Mouse (Mus musculus) cerebellum, postnatal 25 days (tissue): ENCODE data around the gene Wdr31.

Source experiments
- DNase-seq, 2 experiments: peaks; one replicate each; pipeline ENCODE4 v3.0.0; 2021; ENCODE audit warnings: mixed read lengths in 2 of 2

Gene Wdr31

GRCm38 (mm10) chr4:62437871-62438270 is 32.8 kb downstream of the Wdr31 start:
- no peak for DNase-seq

DNA sequence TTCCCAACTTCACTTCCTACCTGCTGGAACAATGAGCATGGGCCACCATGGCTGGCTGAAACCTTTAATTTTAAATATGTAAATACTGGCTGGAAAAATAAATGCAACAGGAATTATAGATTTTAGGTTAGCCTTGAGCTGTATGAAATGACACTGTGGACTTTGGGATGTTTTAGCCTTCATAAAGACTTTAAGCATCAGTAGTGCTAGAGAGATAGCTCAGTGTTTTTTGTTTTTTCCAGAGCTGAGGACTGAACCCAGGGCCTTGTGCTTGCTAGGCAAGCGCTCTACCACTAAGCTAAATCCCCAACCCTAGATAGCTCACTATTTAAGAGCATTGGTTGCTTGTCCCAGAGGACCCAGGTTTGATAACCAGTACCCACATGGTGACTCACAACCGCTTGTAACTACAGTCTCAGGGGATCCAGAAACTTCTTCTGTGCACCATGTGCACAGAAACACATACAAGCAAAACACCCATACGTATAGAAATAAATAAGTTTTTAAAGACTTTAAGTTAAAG is 33.4 kb downstream of the Wdr31 start:
- no peak for DNase-seq

DNA sequence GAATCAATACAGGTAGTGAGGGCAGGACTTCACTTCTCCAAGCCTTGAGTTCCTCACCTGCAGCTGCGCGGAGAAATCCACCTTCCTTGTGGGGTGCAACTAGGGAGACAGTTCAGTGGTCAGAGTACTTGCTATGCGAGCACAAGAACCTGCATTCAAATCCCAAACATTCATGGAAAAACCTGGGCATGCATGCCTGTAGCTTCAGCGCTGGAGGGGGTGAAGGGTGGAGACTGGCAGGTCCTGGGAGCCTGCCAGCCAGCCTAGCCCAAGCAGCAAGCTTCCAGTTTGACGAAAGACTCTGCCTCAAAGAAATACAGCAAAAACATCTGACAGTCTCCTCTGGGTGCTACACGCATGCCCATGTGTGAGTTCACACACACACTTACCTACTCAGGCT is 35.6 kb downstream of the Wdr31 start, which contains the start of gene Rnf183:
Gene Rnf183, minus strand, starts transcription at position 172 of the 400 bp plus-strand sequence.
- DNase-seq: no peak

DNA sequence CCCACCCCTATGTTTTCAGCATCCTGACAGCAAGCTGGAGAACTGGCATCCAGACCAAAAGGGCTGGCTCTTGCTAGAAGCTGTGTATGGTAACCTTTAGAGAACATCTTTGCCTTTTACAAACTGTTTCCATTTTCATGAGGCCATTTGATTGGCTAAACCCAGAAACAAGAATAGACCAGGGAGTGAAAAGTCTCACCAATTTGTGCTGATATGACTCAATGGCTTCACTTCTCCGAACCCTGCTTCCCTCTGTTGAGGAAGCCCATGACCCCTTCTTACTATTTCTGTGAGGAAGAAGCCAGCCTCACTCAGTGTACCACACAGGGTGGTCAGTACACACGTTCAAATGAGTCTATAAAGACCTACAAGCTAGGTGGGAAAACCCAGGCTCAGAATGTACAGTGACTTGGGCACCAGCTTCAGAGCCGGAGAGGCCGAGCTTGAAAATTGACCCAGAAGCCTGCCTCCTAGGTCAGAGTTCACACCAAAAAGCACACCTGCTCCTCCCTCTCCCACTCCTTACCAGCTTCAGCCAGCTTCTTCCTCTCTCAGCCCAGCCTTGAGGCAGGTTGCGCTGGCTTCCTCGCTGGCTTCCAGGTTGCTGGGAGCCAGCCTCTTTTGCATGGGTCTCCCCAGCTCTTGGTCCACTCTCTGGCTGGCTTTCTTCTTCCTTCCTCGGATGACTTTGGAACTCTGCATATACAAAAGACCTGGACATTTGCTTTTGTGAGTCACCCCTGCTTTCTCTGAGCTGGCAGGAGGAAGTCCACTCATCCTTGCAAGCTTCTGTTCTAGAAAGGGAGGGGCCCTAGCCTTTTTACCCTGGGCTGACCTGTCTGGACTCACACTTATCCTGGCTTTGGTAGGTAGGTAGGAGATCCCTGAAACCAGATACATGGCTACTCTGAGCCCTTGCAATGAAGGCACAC is 36.5 kb downstream of the Wdr31 start:
- DNase-seq: no peak

DNA sequence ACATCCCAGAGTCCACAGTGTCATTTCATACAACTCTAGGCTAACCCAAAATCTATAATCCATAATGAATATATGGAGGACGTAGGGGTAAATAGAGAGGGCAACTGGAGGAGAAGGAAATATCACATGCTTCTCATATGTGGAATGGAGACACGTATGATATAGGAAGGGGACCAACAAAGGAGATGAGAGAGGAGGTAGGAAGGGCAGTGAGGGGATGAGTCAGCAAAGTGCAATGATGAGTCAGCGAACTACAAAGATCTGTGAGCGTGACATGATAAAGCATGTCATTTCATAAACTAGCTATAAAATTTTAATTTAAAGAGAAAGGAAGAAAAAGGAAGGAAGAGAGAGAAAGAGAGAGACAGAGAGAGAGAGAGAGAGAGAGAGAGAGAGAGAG is 39.2 kb downstream of the Wdr31 start:
- no peak for DNase-seq

DNA sequence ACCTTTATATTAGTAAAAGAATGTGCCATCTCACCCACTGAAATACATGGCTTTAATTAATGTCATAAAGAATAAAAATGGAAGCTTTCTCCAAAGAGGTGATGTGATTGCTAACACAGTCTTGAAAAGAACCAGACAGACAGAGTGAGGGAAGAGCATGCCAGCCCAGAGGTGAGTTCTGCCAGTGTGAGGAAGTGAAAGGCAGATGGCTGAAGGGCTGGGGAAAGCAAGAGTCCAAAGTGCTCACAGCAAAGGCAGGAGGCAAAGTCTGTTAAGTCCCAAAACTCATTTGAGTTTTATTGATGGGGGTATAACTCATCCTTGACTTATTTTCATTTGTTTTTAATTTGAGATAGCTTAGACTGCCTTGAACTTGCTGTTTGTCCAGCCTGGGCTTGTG is 40.0 kb downstream of the Wdr31 start:
- DNase-seq: no peak

DNA sequence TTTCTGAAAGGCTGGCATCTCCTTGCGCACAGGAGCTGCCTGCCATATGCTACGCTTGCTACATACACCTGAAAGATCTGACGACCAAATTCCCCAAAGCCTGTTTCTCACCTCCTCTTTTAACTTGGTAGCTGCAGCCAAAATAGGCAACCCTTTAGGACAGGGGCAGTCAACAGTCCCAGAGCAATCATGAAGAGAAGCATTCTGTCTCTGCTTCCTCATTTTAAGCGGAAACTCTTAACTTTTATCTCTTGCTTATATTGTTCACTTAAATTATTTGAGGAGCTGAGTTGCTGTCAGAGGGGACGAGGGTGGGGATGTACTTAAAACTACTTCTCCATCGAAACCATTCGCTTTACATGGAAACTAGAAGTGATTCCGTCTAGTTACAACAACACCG is 41.1 kb downstream of the Wdr31 start:
- no peak for DNase-seq

GRCm38 (mm10) chr4:62427978-62428758 is 42.5 kb downstream of the Wdr31 start:
- DNase-seq: peak; percentile 27 to 42

GRCm38 (mm10) chr4:62425891-62426290 is 44.8 kb downstream of the Wdr31 start:
- DNase-seq: no peak

GRCm38 (mm10) chr4:62419091-62419490 is 51.6 kb downstream of the Wdr31 start:
- DNase-seq: peak; percentile 65 to 73

DNA sequence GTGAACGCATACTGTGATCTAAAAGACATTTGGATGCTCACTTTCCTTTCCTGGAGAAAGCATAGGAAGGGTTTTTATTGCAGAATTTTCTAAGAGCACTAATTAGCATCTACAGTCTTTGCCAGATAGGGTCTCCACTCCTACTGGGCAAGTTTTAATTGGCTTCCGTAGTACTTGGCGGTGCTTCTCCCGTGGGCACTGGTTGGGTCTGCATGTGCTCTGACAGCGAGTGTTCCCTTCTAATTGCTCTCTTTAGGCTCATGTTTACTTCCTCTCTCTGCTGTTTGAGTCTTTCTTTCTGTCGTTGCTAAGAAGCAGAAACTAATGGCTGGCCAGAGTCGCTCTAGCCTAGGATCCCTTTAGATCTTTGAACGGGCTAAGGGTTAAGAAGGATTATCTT is 52.2 kb downstream of the Wdr31 start:
- no peak for DNase-seq

DNA sequence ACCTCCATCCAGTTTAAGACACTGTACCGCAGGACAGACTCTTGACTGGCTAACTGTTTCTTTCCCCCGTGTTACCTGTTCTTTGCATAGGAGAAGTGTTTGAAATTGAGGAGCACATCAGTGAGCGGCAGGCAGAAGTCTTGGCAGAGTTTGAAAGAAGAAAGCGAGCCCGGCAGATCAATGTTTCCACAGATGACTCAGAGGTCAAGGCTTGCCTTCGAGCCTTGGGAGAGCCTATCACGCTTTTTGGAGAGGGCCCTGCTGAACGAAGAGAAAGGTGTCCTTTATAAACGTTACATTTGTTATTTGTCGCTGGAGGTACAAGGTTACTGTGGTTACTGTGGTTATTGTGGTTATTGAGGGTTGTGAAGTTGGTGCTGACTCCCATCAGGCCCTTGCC is 59.1 kb downstream of the Wdr31 start:
- DNase-seq: no peak

- no peak for DNase-seq
Observed at GRCm38 (mm10) chr4:62410325-62410724, 60.4 kb downstream of the Wdr31 start.

GRCm38 (mm10) chr4:62409615-62410014 is 61.1 kb downstream of the Wdr31 start:
- DNase-seq: no peak

- DNase-seq: peak; percentile 94 to 98
Observed at GRCm38 (mm10) chr4:62408601-62409282, 62.0 kb downstream of the Wdr31 start, which contains the start of the genes Cdc26 and Prpf4. Gene Cdc26, minus strand, starts transcription at chr4:62408642. Gene Prpf4, plus strand, starts transcription at chr4:62408797.

DNA sequence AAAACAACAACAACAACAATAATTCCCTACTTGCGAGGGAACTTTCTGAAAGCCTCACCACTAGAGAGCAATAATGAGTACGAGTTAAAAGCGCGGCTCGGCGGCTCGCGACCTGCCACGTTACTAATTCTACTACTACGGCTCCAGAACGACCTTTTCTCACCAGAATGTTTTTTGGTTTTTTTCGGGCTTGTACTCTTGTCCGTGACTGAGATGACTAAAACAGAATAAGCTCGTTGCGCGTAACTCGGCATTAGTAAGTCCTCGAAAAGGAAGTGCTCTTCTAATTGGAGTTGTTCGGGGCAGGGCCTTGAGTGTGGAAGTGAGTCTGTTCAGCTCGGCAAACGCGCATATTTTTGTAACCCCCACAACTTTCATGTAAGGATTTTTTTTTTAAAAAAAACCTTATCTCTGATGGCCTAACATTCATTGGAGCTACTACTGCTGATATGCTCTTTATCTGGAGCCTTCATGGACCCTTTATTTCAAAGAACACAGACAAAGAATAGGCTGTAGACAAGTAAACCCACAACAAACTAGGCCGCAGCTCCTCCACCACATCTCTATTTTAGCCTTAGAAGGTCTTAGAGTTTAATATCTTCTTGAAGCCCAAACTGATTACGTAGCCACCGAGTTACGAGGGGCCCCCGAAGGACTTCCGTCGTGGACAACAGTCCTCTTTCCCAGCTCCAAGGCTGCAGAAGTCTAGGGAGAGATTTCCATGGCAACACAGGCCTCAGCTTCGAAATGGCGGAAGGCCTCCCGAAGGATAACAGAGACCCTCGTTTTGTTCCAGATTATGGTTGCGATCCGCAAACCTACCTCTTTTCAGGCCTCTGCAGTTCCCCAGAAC is 62.7 kb downstream of the Wdr31 start:
- peak; percentile 66 to 71 for DNase-seq

- DNase-seq: peak in 1 of 2 experiments; percentile 12
Observed at GRCm38 (mm10) chr4:62406133-62406532, 64.6 kb downstream of the Wdr31 start.

DNA sequence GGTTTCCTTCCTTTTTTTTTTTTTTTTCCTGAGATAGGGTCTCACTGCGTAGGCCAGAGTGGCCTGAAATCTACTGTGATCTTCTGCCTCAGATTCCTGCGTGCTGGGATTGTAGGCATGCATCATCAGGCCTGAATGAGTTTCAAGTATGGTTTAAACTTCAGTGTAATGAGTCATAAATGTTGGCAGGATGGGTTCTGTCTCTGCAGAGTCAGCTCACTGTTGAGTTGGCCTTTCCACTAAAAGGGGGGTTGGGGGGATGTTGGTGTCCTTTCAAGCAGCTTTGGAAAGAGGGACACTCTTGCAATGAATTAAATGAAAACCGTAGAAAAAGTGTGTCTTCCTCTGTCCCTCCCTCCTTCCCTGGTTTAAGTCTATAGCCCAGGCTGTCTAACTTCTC is 71.7 kb downstream of the Wdr31 start:
- no peak for DNase-seq
